Mouse (Mus musculus) heart, adult 9 months (tissue): Measurements from ENCODE around the gene Azin2.
A peak's percentile ranks its signal among the peaks of the same experiment; 100 is the strongest.

Source experiments
- DNase-seq, 2 experiments: peaks; one replicate each; pipeline ENCODE4 v3.0.0; 2022; ENCODE audit warnings: low spot score in 2 of 2

Azin2 gene

DNA sequence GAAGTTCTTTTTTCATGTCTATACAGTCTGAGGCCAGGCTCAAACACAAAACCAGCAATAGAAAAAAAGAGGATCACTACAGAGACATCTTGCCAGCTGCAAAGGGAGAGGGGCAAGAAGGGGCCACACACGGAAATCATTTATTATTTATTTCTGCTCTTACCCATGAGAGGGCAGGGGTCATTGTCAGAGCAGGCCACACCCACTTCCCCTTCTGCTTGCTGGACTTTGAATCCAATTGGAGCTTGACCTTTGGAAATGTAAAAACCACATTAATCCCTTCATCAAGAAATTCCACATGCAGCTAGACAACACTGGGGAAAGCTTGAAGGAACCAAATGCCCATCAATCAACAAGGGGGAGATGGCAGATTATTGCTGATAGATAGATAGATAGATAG, 16.4 kb upstream of the Azin2 start:
- no peak for DNase-seq

DNA sequence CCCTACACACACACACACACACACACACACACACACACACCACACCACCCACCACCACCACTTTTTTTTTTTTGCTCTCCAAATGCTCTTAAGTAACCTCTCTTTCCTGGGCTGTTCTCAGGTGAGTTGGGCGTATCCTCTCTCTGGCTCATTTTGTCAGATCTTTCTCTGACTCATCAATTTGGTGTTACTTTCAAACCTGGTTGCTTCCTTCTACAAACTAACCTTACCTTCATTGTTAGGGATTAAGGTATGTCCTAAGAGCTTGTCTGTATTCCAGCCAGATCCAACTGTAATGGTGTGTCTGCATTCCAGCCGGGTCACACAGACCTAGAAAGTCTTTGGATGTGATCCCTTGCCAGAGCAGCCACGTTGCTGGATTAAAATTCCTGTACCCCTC, 15.0 kb upstream of the Azin2 start:
- DNase-seq: no peak

DNA sequence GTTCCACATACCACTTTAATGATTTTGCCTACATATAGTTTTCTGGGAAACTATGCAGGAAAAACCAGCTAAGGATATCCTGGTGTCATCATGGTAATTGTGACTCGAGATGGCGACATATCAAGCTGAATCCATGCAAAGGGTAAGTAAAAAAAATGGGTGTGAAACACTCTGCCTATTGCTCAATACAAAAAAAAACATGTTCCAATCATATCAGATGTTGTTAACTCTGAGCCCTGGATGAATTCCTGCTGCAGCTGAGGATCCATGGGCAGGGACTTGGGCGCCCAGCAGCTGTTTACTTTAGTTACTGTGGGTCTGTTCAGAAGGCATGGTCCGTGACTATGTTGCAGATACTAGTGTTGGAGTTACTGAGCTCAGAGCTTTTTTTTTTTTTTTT, 14.3 kb upstream of the Azin2 start:
- DNase-seq: no peak

DNA sequence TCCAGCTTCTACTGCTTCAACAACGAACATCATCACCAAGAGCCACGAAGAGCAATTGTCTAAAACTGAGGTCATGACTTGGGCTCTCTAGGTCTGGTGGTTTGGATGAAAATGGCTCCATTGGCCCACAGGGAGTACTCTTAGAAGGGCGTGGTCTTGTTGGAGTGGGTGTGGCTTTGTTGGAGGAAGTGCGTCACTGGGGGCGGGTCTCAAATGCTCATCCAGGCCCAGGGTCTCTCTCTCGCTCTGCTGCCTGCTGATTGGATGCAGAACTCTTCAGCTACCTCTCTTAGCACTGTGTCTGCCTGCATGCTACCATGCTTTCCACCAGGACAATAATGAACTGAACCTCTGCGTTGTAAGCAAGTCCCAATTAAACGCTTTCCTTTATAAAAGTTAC, 12.4 kb upstream of the Azin2 start:
- DNase-seq: no peak

DNA sequence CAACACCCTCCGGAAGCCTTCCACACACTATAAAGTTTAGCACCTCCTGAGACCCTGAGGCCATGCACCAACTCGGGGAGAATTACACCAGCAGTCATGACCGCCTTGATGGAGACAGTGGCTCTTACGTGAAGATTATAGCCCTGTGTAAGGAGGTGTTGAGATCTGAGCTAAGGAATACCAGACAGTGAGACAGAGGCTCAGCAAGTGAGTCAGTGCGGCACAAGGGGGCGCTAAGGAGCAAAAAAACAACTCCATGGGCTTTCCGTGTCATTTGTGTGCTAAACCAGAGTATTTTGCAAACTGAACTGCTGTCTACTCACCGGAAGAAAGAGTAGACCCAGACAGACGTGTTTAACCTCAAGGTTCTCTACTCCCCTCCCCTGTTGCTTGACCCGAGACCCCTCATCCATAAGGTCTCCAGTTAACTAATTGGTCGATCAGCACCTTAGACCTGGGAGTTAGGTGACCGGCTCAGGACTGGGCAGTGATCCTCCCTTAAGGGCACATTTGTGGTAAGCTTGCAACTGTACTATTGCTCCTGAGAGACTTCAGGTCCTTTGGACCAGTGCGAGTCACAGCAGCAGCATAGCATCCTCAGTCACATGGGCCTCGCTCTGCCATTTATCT, 8.9 kb upstream of the Azin2 start:
- peak in 1 of 2 experiments; percentile 68 for DNase-seq

DNA sequence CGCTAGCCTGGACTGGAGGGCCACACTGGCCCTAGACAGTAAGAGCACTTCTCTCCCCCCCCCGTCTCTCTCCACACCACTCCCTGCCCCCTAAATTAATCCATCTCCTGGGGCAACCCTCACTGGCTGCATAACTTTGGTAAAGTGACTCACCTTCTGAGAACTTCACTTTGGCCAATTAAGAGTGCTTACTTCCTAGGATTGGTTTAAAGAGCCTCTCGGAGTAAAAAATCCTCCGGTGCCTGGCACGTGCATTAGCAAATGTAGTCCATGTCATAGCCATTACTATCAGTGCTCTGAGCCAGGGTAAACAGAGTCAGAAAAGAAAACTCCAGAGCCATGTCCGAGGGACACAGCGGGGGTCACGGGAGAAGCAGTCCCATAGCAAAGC, 8.2 kb upstream of the Azin2 start:
- no peak for DNase-seq

DNA sequence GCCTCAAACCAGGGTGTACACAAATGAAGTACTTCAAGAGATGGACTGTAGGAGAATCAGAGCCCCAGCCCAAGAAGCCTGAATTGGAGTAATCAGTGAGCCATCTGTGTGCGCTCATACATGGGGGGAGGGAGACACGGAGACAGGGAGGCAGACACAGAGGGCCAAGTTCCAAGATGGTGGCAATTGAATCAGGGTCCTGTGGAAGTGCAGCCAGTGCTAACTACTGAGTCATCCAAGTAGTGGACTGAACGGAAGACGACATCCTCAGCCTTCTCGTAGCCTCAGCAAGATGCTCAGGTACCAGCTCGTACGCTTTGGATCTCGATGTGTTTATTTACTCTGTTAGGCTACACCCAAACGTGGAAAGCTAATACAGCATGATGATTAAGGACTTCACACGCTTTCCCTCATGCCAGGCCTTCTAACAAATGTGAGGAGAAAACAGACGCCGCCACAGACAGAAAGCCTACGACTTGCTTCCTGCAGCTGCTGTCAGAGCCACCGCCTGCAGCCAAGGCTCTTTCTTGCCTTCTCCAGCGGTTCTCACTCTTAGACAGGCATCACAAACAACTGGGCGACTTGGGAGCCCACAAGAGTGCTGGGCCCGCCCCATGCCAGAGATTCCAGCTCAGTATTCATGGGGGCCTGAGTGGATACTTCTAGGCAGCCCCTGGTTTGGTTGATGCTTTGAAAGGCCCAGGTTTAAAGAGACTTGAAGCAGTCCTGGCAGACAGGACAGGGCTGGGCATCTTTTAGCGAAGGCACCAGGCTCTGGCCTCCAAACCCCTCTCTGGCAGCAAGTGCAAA, 7.6 kb upstream of the Azin2 start:
- DNase-seq: no peak

DNA sequence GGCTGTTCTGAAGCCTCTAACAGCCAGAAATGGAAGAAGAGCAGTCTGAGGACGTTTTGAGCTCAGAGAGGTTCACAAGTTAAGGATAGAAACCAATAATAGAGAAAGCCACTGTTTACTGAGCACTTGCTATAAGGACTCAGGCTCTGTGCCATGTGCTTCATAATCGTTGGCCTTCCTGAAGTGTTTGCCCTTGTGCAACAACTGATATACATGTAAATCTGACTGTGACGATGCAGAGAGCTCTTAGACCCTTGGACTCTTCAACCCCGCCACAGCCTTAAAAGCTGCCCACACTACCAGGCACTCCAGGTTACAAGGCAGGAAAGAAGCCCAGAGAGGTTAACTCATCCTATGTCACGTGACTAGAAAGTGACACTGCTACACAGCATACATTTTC, 6.8 kb upstream of the Azin2 start:
- no peak for DNase-seq

DNA sequence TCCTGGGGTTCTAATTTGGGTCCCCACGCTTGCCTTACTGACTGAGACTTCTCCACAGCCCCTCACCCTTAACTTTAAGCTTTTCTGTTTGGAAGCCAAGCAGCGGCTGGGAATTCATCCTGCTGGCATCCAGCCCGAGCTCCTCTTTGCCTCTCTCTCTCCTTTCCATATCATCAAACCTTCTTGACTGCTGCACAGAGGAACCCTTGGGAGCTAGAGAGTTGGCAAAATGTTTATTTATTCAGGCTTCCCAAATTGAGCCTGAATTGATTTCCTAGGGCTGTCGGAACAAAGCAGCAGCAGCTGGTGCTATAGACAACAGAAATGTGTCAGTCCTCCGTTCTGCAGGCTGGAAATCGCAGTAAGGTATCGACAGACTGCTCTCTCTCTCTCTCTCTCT, 4.5 kb upstream of the Azin2 start:
- no peak for DNase-seq

DNA sequence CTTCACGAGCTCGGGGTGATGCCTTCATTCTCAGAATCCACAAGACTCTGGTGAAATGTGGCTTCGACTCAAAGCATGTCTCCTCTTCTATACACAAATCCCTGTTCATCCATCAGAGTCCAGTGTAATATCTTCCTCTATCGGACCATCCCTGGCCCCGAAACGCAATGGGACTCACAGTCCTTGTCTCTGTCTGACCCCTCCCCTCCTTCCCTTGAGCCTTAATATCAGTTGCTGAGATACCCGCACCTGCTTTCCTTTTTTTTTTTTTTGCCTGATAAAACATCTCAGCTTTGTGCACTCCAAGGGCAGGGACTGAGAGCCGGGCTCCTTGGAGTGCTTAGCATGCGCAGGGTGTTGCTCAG, 666 bp upstream of the Azin2 start:
- no peak for DNase-seq

DNA sequence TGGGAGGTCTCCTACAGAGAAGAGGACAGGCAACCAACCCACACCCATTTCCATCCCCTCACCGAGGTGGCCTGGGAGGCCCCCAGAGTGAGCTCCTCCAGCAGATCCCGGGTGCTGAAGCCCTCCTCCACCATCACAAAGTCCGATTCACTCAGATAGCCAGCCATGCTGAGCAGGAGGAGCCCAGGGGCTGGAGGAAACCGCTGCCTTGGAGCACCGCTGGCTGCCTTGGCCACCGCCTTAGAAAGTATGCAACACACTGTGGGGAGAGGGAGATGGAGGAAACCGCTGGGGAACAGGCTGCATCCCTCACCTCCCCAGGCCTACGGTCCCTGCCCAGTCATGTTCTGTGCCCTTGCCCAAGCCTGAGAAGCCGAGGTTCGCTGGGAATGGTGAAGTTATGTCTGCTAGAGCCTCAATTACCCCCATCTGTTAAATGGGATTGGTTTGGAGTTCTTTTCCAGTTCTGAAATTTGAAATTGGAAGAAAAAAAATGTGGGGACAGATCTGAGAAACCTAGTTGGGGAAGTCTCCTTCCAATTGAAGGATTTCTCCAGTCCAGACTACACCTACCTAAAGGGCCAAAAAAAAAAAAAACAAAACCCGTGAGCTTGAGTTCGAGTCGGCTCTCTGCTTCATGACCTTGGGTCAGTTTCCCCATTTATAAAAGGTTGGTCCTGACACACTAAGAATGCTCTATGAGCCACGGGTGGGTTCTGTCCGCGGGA, 777 bp downstream of the Azin2 start:
- DNase-seq: no peak

DNA sequence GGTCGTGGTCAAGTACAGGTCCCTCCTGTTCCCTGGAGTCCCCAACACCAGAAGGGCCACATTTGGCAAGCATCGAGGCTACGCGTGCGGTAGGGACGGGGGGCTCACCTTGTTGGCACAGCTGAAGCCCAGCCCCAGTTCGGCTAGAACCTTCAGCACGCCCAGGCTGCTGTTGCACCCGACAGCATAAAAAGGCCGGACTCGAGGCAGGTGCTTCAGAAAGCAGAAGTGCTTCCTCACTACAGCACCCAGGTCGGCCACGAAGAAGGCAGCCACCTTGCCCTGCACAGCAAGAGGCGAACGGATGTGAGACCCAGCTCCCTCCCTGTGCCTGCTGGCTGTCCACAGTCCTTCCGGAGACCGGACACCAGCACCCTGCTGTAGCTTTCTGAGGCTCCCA, 2.6 kb downstream of the Azin2 start:
- DNase-seq: no peak

DNA sequence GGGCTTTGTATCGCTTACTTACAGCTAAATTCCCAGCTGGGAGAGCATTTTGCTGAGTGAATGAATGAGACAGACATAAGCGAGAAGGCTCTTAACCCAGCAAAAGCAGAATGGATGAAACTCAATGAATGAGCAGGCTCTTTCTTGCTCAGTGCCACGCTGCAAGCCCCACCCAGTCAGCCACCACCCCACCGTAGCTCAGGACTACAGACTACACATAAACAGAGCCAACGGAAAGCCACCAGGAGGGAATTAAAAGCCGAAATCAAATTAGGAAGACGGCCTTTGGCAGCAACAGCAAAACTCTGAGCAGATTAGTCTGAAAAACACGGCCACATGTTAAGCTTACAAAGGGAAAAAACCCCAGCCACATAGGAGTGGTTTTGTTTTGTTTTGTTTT, 3.4 kb downstream of the Azin2 start:
- no peak for DNase-seq

DNA sequence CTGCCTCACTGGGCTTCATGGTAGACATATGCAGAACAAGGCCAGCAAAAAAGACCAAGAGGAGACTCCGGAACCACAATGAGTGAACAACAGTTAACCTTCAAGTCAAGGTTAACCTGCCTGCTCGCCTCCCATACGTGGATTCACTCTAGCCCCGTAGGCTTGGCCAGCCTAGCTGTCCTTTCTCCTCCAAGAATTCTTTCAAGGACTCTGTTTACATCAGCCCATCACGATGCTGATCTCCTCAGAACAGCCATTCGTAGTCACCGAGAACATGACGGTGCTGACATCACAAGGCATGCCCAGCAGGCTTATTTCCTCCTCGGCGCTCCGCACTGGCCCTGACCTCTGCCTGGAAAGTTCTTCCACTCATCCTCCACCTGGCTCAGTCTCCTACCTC, 4.1 kb downstream of the Azin2 start:
- no peak for DNase-seq

DNA sequence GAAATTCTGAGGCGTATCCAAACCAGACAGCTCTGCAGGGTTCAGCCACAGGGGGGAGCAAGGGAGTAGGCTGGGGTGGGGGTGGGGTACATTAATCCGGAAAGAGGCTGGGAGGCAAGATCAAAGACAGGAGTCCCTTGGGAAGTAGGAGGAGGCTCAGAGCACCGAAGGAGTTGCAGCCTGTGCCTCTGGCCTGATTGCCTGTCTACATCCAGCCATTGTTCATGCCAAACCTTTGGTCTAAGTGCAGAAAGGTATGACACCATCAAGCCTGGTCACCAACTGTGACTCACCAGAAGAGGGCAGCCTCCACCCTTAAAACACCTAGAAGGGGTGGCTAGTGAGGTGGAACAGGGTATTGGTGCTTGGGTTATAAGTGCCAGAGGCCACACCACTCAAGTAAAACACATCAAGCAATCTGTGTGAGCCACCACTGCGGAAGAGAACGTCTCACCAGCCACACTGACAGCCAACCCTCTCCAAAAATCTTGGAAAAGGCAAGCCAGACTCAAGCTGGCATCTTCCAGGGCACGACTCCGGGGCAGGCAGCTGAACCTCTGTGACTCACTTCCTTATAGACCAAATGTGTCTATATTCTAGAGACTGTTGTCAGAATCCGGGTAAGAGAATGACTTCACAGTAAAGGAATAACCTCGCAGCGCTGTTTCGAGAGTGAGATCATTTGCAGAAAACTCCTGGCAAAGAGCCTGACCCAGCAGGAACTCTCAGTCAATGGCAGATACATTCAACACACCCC, 4.9 kb downstream of the Azin2 start:
- no peak for DNase-seq

DNA sequence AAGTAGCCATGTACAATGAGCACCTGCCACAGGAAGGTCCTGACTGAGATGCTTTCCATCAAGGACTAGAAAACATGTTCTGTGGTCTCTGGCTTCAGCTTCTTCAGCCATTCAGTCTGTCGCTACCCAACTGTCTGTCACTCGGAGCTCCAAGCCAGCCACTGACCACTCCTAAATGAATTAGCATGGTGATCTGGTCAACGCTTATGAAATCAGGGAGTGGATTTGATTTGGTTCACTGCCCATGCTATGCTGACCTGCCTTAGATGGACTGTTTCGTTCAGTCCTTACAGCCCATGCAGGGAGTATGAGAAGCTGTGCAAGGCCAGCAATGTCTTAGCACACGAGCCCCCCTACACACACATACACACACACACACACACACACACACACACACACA, 8.4 kb downstream of the Azin2 start:
- no peak for DNase-seq

DNA sequence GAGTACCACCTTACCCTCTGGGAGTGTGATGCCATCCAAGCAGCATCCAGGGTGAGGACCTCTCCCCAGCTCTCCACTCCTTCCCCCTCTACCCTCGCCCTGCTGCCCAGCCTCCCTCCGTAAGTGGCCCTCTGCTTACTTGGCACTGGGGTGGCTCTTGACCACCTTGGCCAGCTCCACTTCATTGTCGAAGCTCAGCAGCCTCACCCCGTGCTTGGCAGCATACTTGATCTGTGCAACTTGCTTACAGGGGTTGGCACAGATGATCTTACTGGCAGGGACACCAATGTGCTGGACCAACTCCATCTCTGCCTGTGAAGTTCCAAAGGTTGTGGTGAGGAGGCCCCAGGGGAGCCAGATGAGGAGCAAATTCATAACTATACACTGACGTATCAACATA, 11.8 kb downstream of the Azin2 start:
- DNase-seq: peak in 1 of 2 experiments; percentile 27

DNA sequence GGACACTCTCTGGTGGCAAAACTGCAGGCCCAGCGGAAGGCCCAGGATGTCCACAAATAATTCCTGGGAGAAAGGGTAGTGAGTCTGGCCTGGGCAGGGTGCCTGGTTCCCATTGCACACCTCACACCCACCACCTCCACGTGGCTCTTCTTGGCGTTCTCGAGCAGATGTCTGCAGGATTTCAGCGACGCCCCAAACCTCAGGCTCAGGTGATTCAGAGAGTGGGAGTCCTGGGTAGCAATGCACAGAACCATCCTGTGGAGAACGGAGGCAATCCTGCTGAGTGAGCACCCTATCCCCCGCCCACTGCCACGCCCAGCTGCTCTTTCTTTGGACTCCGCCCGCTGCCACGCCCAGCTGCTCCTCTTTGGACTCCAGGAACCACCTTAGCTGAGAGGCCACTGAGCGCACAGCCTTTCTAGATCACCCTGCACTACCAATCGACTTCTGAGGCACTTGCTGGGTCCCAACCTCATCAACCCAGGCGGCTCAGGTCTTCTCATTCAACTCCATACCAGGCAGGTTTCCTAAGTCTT, 12.7 kb downstream of the Azin2 start:
- no peak for DNase-seq

DNA sequence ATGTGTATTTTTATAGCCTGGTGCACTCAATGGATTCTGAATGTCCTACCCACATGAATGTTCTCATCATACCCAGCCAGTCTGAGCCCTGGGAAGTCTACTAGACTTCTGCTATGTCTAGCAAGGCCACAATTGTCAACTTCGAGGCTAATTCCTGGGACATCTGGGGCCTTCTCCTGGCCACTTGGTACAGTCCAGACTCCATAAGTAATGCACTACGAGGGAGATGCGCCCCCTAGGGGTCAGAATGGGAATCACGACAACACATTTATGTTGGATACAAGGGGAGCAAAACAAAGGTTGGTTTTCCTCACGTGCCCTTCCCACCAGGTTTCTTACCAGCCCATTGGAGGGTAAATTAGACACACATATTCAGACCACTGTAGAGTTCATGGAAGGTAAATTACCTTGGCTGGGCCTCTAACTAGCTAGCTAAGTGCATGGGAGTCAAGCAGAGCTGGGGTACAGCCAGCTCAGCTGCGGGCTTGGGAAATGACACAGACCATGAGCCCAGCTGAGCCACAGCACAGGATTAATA, 14.0 kb downstream of the Azin2 start:
- DNase-seq: no peak

DNA sequence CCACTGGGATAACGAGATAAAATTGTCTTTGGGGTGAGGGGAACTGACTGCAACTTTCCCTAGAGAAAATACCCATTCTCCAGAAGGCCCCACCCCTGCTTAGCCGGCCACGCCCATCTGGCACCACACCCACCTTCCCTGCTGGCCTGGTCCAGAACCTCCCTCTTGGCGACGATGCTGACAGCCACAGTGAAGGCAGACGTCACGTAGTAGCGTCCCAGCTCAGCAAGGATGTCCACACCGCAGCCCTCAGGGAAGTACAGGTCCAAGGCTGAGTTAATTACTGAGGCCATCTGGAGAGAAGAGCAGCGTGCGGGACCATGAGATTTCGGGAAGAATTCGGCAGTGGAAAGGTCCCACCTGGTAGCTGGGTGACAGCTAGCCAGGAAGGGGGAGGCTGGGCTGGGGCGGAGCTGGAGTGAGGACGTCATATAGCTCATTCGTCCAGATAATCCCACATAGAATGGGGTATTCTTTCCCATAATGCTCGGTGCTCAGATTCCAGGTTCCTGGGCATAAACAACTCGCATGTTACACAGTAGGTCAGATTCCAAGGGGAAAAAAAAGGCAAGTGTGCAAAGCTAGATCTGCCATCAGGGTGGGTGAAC, 14.8 kb downstream of the Azin2 start:
- no peak for DNase-seq

DNA sequence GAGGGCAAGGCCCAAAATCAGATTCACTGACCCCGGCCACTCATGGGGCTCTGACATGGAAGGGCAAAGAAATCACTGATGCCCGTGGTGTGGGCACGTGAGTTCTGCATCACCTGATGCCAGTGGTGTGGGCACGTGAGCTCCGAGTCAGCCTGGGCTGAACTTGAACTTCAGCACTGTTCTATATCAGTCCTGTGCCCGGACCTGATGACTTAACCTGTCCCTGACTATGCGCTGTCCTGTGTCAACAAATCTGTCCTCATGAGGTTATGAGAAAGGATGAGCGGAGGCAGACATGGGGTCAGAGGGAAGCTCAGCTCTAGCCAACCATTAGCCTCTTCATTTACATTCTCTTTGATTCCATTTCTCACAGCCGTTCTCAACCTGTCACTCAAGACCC, 15.5 kb downstream of the Azin2 start:
- DNase-seq: no peak
